Mouse (Mus musculus) heart, adult 2 months (tissue): ENCODE results near the gene Myh7. TPM values are rescaled to one million over a fixed set of nuclear protein-coding genes. Genes with fewer than 3 reads are reported as not detected.
"Not testable (repeated sequence)": the region's sequence is repeated elsewhere in the genome, so short reads cannot be mapped to it uniquely, and the experiment has no call there.

Source experiments
- DNase-seq, 2 experiments: peaks; one replicate each; pipeline ENCODE4 v3.0.0; 2021
- H3K27ac ChIP-seq: fragments of 200-600 bp; 2 replicates; pipeline ENCODE4 v1.8.1; 2022
- H3K27me3 ChIP-seq: fragments of 200-500 bp; 2 replicates; pipeline ENCODE4 v1.6.1; 2012; ENCODE audit warnings: mild to moderate bottlenecking, low read length, inconsistent platforms, mixed read lengths; ENCODE audit not compliant: control insufficient read depth, insufficient read depth
- H3K36me3 ChIP-seq: fragments of 200-500 bp; 2 replicates; pipeline ENCODE4 v1.6.1; 2012; ENCODE audit warnings: low read length, inconsistent platforms; ENCODE audit not compliant: control insufficient read depth, insufficient read depth
- H3K4me1 ChIP-seq: fragments of 200-500 bp; 2 replicates; pipeline ENCODE4 v1.6.1; 2011; ENCODE audit warnings: low read length; ENCODE audit not compliant: control insufficient read depth, insufficient read depth
- H3K4me3 ChIP-seq: fragments of 200-600 bp; 2 replicates; pipeline ENCODE4 v1.8.1; 2022
- H3K79me2 ChIP-seq: fragments of 200-500 bp; replicated peaks from 2 replicates; pipeline ENCODE4 v1.6.1; 2012; ENCODE audit warnings: mild to moderate bottlenecking, inconsistent platforms, low read length, moderate library complexity, mixed read lengths; ENCODE audit not compliant: control insufficient read depth, insufficient read depth
- H3K9ac ChIP-seq: fragments of 200-500 bp; 2 replicates; pipeline ENCODE4 v1.6.1; 2012; ENCODE audit warnings: low read depth, mild to moderate bottlenecking, control low read depth, inconsistent platforms, low read length, mixed read lengths
- CTCF ChIP-seq: fragments of 200-600 bp; IDR thresholded peaks from 2 replicates; pipeline ENCODE4 v1.8.1; 2022; ENCODE audit warnings: antibody characterized with exemption, mild to moderate bottlenecking, moderate library complexity
- EP300 ChIP-seq: fragments of 200-500 bp; IDR thresholded peaks from 2 replicates; pipeline ENCODE4 v1.6.1; 2011; ENCODE audit warnings: low read depth, low read length, control low read depth; ENCODE audit not compliant: insufficient read depth
- POLR2A ChIP-seq: fragments of 200-500 bp; IDR thresholded peaks from 2 replicates; pipeline ENCODE4 v1.6.1; 2011; ENCODE audit warnings: mild to moderate bottlenecking, low read depth, low read length, control low read depth; ENCODE audit not compliant: insufficient read depth
- WGBS: fragments of 180-500 bp; shearing (Covaris S2); methylation state at CpG from one replicate; pipeline ENCODE4 v1.1.7; 2018; 5-methylcytosine and 5-hydroxymethylcytosine counted together
- intact Hi-C: fragments of 180-260 bp; cut with DNase I; formaldehyde crosslinking; loops from one replicate; pipeline ENCODE4 v1.15.1; 2025
- polyA plus RNA-seq: library from polyadenylated mRNA; depleted of rRNA; stranded (reverse); fragments of >200 nt; gene quantifications from 2 replicates; pipeline ENCODE4 v1.2.3, GENCODE M21; 2012
- total RNA-seq, 2 experiments: library from RNA; stranded (reverse); gene quantifications; 2 replicates each; pipeline ENCODE4 v1.2.3; 2021

The Myh7 gene
- total and polyA plus RNA-seq, 3 experiments = 29.5 to 2,240 (median 1,935) TPM

- intact Hi-C loops = no loop called here
- TF ChIP-seq CTCF (no peak), POLR2A (peak; percentile 65)
- peak overlapping the region; percentile 54 for H3K4me3 ChIP-seq
- H3K9ac ChIP-seq = peak overlapping the region; percentile 63
- H3K27me3 ChIP-seq = no peaks in the 10 kb centered on the region
- no peaks in the 10 kb centered on the region for H3K79me2 ChIP-seq
- 48% methylated on average over 6 of the region's 6 CpGs for WGBS
- peak in 1 of 2 experiments; percentile 22 for DNase-seq
- H3K36me3 ChIP-seq = peaks cover 7% of the 10 kb centered on the region
- H3K27ac ChIP-seq = peak overlapping the region; percentile 68
- no peaks in the 10 kb centered on the region for H3K4me1 ChIP-seq
Measured at GRCm38 (mm10) chr14:54974068-54974791, 20.2 kb downstream of the Myh7 start.

- Histone ChIP-seq H3K9ac (peak overlapping the region; percentile 63), H3K4me3 (peak overlapping the region; percentile 54), H3K27ac (peak overlapping the region; percentile 91)
- DNase-seq, H3K27me3 ChIP-seq, H3K36me3 ChIP-seq, H3K4me1 ChIP-seq, intact Hi-C loops, H3K79me2 ChIP-seq: not testable (repeated sequence)
- WGBS = 52% methylated on average over 11 of the region's 11 CpGs
- peak; percentile 46; the same call in 1 of the 2 replicates for TF ChIP-seq POLR2A
Measured at GRCm38 (mm10) chr14:54972786-54973185, 21.6 kb downstream of the Myh7 start.

- Histone ChIP-seq H3K79me2 (no peaks in the 10 kb centered on the region), H3K36me3 (no peaks in the 10 kb centered on the region), H3K4me3 (peak overlapping the region; percentile 54), H3K4me1 (no peaks in the 10 kb centered on the region), H3K27ac (peak overlapping the region; percentile 91), H3K9ac (no peak overlapping the region), H3K27me3 (no peaks in the 10 kb centered on the region)
- TF ChIP-seq EP300 = peak; percentile 99
- TF ChIP-seq POLR2A = no peak
- DNase-seq = peak; percentile 53 to 85
- intact Hi-C loops = no loop called here
Measured at GRCm38 (mm10) chr14:54968344-54968743, 26.1 kb downstream of the Myh7 start.

- intact Hi-C loops = no loop called here
- Histone ChIP-seq H3K4me1 (no peaks in the 10 kb centered on the region), H3K9ac (no peak overlapping the region; the same call in 1 of the 2 replicates), H3K79me2 (no peaks in the 10 kb centered on the region), H3K27me3 (no peaks in the 10 kb centered on the region), H3K36me3 (no peaks in the 10 kb centered on the region), H3K4me3 (peak overlapping the region; percentile 46), H3K27ac (peak overlapping the region; percentile 89)
- DNase-seq = peak in 1 of 2 experiments; percentile 62
- 60% methylated on average over 3 of the region's 3 CpGs for WGBS
- peak; percentile 67; the same call in 1 of the 2 replicates for TF ChIP-seq EP300
- TF ChIP-seq CTCF = no peak
Measured at GRCm38 (mm10) chr14:54967874-54968273, 26.6 kb downstream of the Myh7 start.

GRCm38 (mm10) chr14:54966320-54966977 is 28.0 kb downstream of the Myh7 start, which contains the start of gene Myh6:
Gene Myh6, minus strand, starts transcription at chr14:54966927.
- Histone ChIP-seq H3K9ac (peak within 1 kb of the TSS; percentile 94), H3K79me2 (no peaks in the 10 kb centered on the region), H3K27ac (peak within 1 kb of the TSS; percentile 93), H3K4me1 (no peaks in the 10 kb centered on the region), H3K4me3 (peak within 1 kb of the TSS; percentile 59), H3K27me3 (no peaks in the 10 kb centered on the region), H3K36me3 (no peaks in the 10 kb centered on the region)
- peak; percentile 59 to 83 for DNase-seq
- 44% methylated on average over 7 of the region's 7 CpGs for WGBS
- intact Hi-C loops = no loop called here
- peak; percentile 100 for TF ChIP-seq EP300
- TF ChIP-seq POLR2A = peak; percentile 99
- no peak for TF ChIP-seq CTCF

GRCm38 (mm10) chr14:54965631-54966030 is 28.8 kb downstream of the Myh7 start:
- intact Hi-C loops = no loop called here
- Histone ChIP-seq H3K27ac (peak overlapping the region; percentile 93), H3K79me2 (no peaks in the 10 kb centered on the region), H3K36me3 (no peaks in the 10 kb centered on the region), H3K27me3 (no peaks in the 10 kb centered on the region), H3K4me1 (no peaks in the 10 kb centered on the region), H3K4me3 (peak overlapping the region; percentile 59), H3K9ac (peak overlapping the region; percentile 94)
- 56% methylated on average over 6 of the region's 6 CpGs for WGBS
- DNase-seq = peak in 1 of 2 experiments; percentile 21
- no peak for TF ChIP-seq CTCF
- peak; percentile 91; the same call in 1 of the 2 replicates for TF ChIP-seq EP300
- peak; percentile 76 for TF ChIP-seq POLR2A
